Mouse (Mus musculus) ovary, postnatal 14 days (tissue): ENCODE results near the gene Usp2.

ENCODE experiments used
- DNase-seq: peaks from one replicate; pipeline ENCODE4 v3.0.0; 2022; ENCODE audit warnings: low spot score

Usp2 gene

DNA sequence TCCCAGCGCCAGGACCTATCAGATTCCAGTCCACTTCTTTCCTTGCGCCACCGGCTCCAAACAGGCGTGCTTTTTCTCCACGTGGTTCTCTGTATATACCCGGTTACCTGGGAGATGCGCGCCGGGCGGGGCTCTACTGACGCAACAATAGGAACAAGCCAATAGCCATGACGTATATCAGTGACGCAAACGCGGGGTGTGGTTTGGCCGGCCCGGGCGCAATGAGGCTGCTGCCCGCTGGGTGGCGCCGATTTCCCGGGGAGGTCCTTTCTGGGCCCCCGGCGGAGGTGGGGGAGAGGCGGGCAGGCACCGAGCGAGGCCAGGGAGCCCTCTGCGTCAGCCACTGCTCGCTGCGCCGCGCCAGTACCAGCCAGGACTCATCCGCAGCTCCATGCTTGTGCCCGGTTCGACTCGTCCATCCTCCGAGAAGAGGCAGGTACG lies at the start of gene Usp2:
Gene Usp2, plus strand, starts transcription at position 237 of the 441 bp plus-strand sequence.
- peak; percentile 100 for DNase-seq

- DNase-seq, result no peak
Measured at GRCm38 (mm10) chr9:44017846-44018245, 49.0 kb upstream of the Usp2 start.

DNA sequence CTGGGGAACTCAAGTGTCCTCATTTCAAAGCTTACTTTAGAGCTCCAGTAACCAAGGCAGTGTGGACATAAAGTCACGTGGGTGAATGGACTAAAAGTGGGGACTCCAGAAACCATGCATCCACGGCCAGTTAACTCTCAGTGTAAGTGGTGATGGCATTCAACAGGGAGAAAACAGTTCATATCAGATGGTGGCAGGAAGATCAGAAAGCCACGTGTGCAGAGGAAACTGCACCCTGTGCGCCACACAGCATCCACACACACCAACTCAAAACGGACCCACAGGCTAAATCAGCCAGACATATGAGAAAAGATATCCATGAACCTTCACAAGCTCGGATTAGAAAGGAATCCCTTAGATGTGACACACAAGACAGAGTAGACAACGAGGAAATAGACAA lies 46.8 kb upstream of the Usp2 start:
- no peak for DNase-seq

DNA sequence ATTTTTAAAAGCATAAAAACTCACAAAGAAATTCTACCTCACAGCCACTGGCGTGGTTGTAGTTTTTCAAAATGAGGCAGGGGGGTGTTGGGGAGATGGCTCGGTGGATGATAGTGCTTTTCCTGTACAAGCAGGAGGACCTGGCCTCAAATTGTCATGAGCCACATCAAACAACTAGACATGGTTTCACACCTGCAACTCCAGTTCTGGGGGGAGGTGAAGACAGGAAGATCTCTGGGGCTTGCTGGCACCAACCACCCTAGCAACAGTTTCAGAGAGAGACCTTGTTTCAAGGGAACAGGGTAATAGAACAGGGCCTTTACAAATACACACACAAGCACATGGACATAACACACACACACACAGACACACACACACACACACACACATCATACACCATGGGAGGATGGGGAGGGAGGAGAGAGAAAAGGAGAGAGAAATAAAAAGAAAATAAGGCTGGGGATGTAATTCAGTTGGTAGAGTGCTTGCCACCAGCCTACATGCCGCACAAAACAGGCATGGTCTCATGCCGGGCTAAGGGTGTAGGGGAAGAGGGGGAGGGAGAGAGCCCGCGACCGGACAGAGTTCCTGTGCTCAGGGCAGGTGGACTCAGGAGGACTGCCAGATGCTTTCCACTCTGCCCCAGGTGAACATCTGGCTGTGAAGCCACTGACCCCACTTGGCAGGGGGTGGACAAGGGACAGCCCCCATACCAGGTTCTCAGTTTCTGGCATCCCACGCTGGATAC lies 44.5 kb upstream of the Usp2 start:
- no peak for DNase-seq

GRCm38 (mm10) chr9:44024096-44024495 lies 42.7 kb upstream of the Usp2 start:
- DNase-seq, result no peak

- DNase-seq, result no peak
Measured at GRCm38 (mm10) chr9:44029580-44030236, 37.1 kb upstream of the Usp2 start.

GRCm38 (mm10) chr9:44030646-44031045 lies 36.2 kb upstream of the Usp2 start:
- DNase-seq, result no peak

- no peak for DNase-seq
Measured at GRCm38 (mm10) chr9:44031079-44031478, 35.7 kb upstream of the Usp2 start.

GRCm38 (mm10) chr9:44031946-44032345 lies 34.9 kb upstream of the Usp2 start:
- DNase-seq, result no peak

GRCm38 (mm10) chr9:44033317-44033716 lies 33.5 kb upstream of the Usp2 start:
- DNase-seq, result no peak

DNA sequence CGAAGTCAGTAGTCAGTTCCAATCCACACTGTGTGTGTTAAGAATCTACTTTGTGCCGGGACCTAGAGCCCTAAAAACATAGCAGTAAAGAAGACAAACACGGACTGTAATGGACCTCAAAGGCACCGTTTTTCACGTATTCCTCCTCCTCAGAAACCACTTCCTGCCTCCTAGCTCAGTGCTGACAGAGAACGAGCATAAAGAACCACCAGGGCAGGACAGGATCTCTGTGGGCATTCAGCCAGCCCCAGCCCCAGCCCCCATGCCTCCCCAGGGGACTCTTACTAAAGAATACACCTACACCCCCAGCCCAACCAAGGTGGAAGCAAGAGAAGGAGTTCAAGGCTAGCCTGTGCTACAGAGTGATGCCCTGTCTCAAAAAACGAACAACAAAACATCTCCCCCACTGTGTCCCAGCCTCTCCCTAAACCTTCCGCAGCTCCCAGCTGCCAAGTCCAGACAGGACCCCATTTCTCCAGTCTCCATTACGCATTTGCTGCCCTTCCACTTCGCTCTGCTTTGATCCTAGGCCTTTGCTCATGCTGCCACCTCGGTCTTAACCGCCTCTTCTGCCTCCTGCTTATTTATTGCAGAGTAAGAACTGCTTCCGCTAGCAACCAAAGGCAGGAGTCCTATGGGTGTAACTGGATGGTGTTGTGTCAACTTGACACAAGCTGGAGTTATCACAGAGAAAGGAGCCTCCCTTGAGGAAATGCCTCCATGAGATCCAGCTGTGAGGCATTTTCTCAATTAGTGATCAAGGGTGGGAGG lies 32.7 kb upstream of the Usp2 start:
- DNase-seq, result no peak

DNA sequence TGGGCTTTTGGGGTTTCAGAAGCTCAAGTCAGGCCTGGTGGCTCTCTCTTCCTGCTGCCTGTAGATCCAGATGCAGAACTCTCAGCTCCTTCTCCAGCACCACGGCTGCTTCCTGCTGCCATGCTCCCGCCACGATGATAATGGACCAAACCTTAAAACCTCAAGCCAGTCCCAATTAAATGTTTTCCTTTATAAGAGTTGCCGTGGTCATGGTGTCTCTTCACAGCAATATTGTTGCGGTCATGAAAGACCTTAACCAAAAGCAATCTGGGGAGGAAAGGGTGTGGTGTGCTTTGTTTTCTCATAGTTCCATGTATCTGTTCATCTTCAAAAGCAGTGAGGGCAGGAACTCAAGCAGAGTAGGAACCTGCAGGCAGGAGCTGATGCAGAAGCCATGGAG lies 29.7 kb upstream of the Usp2 start:
- no peak for DNase-seq

DNA sequence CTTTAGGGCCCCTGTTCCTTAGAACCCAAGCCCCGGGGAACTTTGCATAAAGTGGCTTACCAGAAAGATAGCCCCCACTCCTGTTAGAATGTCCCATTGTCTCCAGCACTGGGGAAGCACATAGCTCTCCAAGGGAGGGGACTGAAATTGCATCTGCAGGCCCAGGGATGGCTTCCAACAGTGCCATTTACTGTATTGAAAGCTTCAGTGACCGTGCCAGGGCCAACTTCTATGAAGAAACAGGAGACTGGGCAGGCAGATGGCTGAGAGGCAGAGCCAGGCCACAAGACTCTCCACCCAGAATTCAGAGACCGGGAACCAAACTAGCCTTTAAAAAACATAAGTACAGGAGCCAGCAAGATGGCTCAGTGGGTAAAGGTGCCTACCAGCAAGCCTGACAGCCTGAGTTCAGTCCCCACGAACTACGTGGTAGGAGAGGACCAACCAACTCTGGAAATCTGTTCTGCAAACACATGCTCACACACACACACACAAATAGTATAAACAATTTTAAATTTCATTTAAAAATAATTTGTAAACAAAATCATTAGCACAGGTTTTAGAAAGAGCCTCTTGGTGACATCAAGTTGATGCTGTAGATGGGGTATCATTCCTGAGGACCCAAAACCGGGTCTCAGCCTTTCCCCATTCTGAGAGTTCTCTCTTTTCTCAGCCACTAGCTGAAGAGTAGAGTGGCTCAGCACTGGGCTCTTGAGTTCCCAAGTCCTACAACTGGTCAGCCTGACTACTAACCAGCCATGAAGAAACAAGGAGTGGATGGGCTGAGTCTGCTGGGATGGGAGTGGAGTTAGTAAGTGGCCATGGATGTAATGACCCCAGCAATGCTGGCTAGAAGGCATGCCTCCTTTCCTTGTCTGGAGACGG lies 25.1 kb upstream of the Usp2 start:
- DNase-seq, result no peak

DNA sequence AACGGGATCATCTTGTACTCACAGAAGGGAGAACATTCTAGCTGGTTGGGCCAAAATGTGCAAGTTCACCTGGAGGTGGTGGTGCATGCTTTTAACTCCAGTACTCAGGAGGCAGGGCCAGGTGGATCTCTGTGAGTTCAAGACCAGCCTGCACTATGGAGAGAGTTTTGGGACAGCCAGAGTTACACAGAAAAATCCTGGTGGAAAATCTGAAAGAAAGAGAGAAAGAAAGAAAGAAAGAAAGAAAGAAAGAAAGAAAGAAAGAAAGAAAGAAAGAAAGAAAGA lies 24.5 kb upstream of the Usp2 start:
- DNase-seq, result no peak

- DNase-seq, result peak; percentile 22
Measured at GRCm38 (mm10) chr9:44042836-44043707, 23.7 kb upstream of the Usp2 start, which contains the start of gene Thy1. TSS of gene Thy1 (plus strand) at chr9:44043384.

DNA sequence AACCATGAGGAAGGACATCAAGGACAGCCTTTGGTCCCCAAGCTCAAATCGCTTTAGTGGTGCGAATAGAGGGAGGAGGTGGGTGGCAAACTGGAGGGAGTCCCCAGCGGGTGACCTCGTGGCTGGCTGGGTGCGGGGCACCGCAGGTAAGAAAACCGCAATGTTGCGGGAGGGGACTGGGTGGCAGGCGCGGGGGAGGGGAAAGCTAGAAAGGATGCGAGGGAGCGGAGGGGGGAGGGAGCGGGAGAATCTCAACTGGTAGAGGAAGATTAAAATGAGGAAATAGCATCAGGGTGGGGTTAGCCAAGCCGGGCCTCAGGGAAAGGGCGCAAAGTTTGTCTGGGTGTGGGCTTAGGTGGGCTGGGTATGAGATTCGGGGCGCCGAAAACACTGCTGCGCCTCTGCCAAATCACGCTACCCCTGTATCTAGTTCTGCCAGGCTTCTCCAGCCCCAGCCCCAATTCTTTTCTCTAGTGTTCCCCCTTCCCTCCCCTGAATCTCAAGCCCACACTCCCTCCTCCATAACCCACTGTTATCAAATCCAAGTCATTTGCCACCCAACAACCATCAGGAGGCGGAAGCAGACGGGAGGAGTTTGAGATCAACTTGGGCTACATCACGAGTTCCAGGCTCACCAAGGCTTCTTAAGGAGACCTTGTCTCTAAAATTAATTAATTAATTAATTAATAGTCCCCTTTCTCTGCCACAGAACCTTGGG lies 23.0 kb upstream of the Usp2 start:
- no peak for DNase-seq

DNA sequence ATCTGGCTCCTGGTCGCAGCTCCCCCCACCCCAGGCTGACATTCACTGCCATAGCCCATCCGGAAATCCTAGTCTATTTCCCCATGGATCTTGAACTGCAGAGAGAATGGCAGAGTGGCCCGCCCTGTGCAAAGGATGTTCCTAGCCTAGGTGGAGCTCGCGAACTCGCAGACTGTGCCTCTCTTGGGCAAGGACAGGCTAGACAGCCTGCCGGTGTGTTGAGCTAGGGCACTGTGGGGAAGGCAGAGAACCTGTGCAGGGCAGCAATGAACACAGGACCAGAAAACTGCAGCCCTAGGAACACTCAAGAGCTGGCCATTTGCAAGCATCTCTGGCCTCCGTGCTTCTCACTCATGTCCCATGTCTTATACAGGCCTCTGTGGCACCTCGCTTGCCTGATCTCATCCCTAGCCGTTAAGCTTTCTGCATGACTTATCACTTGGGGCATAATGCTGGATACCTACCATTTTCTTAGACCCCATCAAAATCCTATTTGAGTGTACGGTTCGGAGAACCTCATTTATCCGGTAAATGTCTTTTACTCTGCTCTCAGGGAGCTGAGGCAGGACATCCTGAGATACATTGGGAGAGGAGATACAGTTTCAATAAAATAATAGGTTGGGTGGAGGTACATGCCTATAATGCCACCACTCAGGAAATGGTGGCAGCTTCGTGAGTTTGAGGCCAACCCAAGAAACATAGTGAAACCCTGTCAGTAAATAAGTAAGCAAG lies 22.2 kb upstream of the Usp2 start:
- no peak for DNase-seq

- DNase-seq, result no peak
Measured at GRCm38 (mm10) chr9:44045158-44045883, 21.5 kb upstream of the Usp2 start.

DNA sequence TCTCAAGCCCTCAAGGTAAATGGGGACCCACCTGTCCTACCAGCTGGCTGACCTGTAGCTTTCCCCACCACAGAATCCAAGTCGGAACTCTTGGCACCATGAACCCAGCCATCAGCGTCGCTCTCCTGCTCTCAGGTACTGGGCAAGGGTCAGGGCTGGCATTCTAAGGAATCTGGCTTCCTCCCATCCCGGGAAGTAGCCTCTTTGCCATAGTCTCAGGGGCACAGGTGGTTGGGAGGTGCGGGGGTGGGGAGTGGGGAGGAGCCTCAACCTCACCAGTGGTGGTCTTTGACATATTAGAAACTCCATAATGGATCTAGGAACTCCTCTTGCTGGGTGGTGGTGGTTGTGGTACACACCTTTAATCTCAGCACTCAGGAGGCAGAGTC lies 20.9 kb upstream of the Usp2 start:
- no peak for DNase-seq
